Mouse (Mus musculus): ENCODE results near the gene Chrna1.

The Chrna1 gene

DNA sequence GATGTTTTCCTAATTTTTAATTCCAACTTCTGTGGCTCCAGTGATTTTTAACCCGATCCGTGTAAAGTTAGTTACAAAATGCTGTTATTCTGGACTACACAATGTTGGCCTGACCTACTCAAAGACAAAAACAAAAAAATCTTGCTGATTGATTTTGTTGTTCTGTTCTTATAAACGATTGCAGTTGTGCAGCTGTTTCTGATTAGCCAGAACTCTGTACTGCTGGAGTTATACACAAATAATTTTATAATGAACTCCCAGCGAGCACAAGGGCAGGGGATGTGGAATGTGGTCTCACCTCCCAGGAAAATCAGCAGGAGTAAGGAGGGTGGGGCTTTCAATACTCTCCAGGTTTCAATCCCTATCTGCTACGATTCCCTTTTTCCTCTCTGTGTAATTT, 61.2 kb downstream of the Chrna1 start:
- no peak for DNase-seq (ENCODE audit: low spot score)

DNA sequence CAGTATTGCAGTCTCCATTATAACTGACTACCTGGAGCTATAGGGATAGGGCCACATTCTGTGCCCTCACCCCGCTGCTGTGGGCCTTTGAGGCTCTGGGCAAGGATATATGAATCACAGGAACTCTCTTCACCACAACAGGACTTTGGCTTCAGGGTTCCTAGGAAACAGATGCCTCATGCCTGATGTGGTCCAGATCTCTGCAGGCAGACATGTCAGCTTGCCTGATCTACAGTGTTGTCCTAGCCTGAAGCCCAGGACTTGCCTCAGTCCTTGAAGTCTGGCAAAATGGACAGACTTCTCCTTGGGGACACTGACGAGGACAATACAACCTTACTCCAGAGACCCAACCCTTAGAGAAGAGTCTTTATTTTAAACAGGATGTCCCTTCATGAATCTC, 61.8 kb downstream of the Chrna1 start:
- DNase-seq (ENCODE audit: low spot score): no peak

DNA sequence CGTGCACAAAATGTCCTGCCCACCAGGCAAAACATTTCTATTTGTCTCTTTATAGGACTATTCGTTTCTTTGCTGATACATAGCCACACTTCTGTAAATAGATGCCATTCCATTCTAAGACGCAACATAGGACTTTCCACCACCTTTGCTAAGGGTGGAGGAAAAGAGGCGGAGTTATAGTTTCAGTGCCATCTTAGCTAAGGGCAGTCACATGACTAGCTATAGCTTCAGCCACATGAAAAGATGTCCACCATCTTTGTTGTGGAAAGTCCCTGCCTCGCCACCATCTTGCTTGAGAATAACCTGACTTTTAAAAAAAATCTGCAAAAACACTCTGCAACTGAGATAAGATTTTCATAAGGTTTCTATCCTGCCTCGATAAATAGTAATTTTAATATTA, 66.0 kb downstream of the Chrna1 start:
- DNase-seq (ENCODE audit: low spot score): no peak
